In genomic region chr6:34367998-34368397, GRCm38 (mm10) we compare ENCODE assay signal across 25 mouse cellular contexts. TPM values are rescaled to one million over a fixed set of nuclear protein-coding genes. Genes with fewer than 3 reads are reported as not detected.
DNase-seq lines count a peak whose midpoint lies in the region.
"Had no signal": no experiment of that assay in that cellular context is flagged by ENCODE, and none has a peak within 500 bp of the region (broad histone marks: within the 10 kb centered on the region; RNA-seq: fewer than 3 reads in every experiment).

No protein-coding gene starts in this region.

- WGBS in macrophage (ENCODE audit: missing documents): 20% methylated on average over 9 of the region's 9 CpGs

- DNase-seq in heart, adult 11 months: peak; percentile 96
- no peak for DNase-seq in heart, postnatal 14 days
- peak; percentile 23 for DNase-seq in lung, postnatal 36 days
- DNase-seq in lung, postnatal 4 days: no peak
- no peak for DNase-seq in urinary bladder, postnatal 36 days (ENCODE audit: low spot score in 2 of 2)
- no peak for DNase-seq in testis, postnatal 10 days (ENCODE audit: low spot score)
- no peak for DNase-seq in right cerebral cortex, adult 18-20 months
- DNase-seq: adrenal gland, postnatal 14 days; cerebellum, adult 11 months; cerebellum, adult 9-11 months; forebrain, postnatal 0 days; heart, postnatal 36 days; kidney, adult 2 months; left cerebral cortex, postnatal 4 days; lung, postnatal 14 days had no signal

- no peaks in the 10 kb centered on the region for H3K79me2 ChIP-seq in macrophage (ENCODE audit: inconsistent target)

- intact Hi-C loops in heart, postnatal 14 days (cut with DNase I): no loop called here

- H3K36me3 ChIP-seq in macrophage (ENCODE audit: inconsistent target): no peaks in the 10 kb centered on the region
- H3K36me3 ChIP-seq: forebrain, embryonic 10.5 days; hindbrain, embryonic 15.5 days; neural tube, embryonic 15.5 days had no signal

- no peak overlapping the region for H3K4me3 ChIP-seq in macrophage (ENCODE audit: inconsistent target)
- H3K4me3 ChIP-seq: forebrain, embryonic 10.5 days; hindbrain, embryonic 15.5 days; neural tube, embryonic 15.5 days had no signal

- H3K27ac ChIP-seq in macrophage: peak overlapping the region; percentile 89
- H3K27ac ChIP-seq: hindbrain, embryonic 15.5 days; kidney, postnatal 0 days; liver, embryonic 14.5 days; stomach, postnatal 0 days had no signal

RNA-seq across cellular contexts. Expression of gene Akr1b8, which starts 14.1 kb away (rescaled TPM):
- 1 to 10 TPM; 4.2 to 4.4 TPM for total RNA-seq in heart, postnatal 14 days (2021)
- 10 to 100 TPM in 2 of 26 experiments, 1 to 10 TPM in 18, under 1 TPM in 3, not detected in 3; 0.59 to 14.6 (median 2.0) TPM for total RNA-seq in macrophage (2018; cell fraction: chromatin; rRNA removed)
- total RNA-seq in macrophage (2018; cell fraction: cytosol; rRNA removed): 10 to 100 TPM in 13 of 26 experiments, 1 to 10 TPM in 13; 2.4 to 21.6 (median 10.9) TPM
- total RNA-seq in macrophage (2018; cell fraction: nucleus; rRNA removed): 10 to 100 TPM in 1 of 26 experiments, 1 to 10 TPM in 20, under 1 TPM in 5; 0.44 to 20.7 (median 2.7) TPM
- 17.3 to 79.9 TPM (median 28.5 TPM) in 3 replicates for polyA plus RNA-seq in macrophage (2018)

RNA-seq across cellular contexts. Expression of gene Akr1b10, which starts 16.0 kb away (rescaled TPM):
- total RNA-seq in heart, postnatal 14 days (2021): 10 to 100 TPM; 63.4 to 70.7 TPM
- 100 to 1,000 TPM in 15 of 26 experiments, 10 to 100 TPM in 11; 16.8 to 261 (median 111) TPM for total RNA-seq in macrophage (2018; cell fraction: chromatin; rRNA removed)
- total RNA-seq in macrophage (2018; cell fraction: cytosol; rRNA removed): 10 to 100 TPM; 24.6 to 54.0 (median 39.4) TPM
- total RNA-seq in macrophage (2018; cell fraction: nucleus; rRNA removed): 100 to 1,000 TPM in 7 of 26 experiments, 10 to 100 TPM in 19; 14.3 to 142 (median 64.9) TPM
- 47.7 to 57.8 TPM (median 55.7 TPM) in 3 replicates for polyA plus RNA-seq in macrophage (2018)

RNA-seq across cellular contexts. Expression of gene Akr1b7, which starts 44.1 kb away (rescaled TPM):
- not detected for total RNA-seq in heart, postnatal 14 days (2021)
- total RNA-seq in macrophage (2018; cell fraction: chromatin; rRNA removed): 1 to 10 TPM in 1 of 26 experiments, under 1 TPM in 4, not detected in 21; 0.55 to 1.7 (median 0.65) TPM
- total RNA-seq in macrophage (2018; cell fraction: cytosol; rRNA removed): under 1 TPM in 3 of 26 experiments, not detected in 23; 0.09 to 0.13 (median 0.11) TPM
- under 1 TPM in 1 of 26 experiments, not detected in 25; 0.56 TPM for total RNA-seq in macrophage (2018; cell fraction: nucleus; rRNA removed)
- polyA plus RNA-seq in macrophage (2018): not detected in 3 replicates
- total RNA-seq: forebrain, postnatal 0 days; heart, postnatal 36 days; layer of hippocampus, postnatal 10 days; left cerebral cortex, postnatal 4 days had no signal
- polyA plus RNA-seq: embryonic facial prominence, embryonic 11.5 days; midbrain, embryonic 11.5 days had no signal

RNA-seq across cellular contexts. Expression of gene Akr1b3, which starts 50.7 kb away (rescaled TPM):
- 100 to 1,000 TPM; 221 to 256 TPM for total RNA-seq in heart, postnatal 14 days (2021)
- total RNA-seq in macrophage (2018; cell fraction: chromatin; rRNA removed): 10 to 100 TPM in 16 of 26 experiments, 1 to 10 TPM in 10; 2.4 to 38.1 (median 13.1) TPM
- total RNA-seq in macrophage (2018; cell fraction: cytosol; rRNA removed): 100 to 1,000 TPM; 107 to 158 (median 137) TPM
- total RNA-seq in macrophage (2018; cell fraction: nucleus; rRNA removed): 10 to 100 TPM; 16.9 to 77.1 (median 35.1) TPM
- polyA plus RNA-seq in macrophage (2018): 115 to 197 TPM (median 149 TPM) in 3 replicates

Comparison
In these comparisons a context has a peak if more than half of its experiments do, and no peak if none do; other contexts are left out.
1. DNase-seq: peak in heart, adult 11 months (single experiment) and lung, postnatal 36 days (single experiment); none in heart, postnatal 14 days (0 of 2), lung, postnatal 4 days (0 of 2), urinary bladder, postnatal 36 days (0 of 2), testis, postnatal 10 days (single experiment) and right cerebral cortex, adult 18-20 months (single experiment).